Mouse (Mus musculus): Measurements from ENCODE around the gene Mul1. TPM values are rescaled to one million over a fixed set of nuclear protein-coding genes. Genes with fewer than 3 reads are reported as not detected.

The Mul1 gene
- polyA plus RNA-seq, 2 experiments: 4.3 to 7.7 TPM

GRCm38 (mm10) chr4:138453753-138454570 is 19.5 kb downstream of the Mul1 start, which contains the start of gene Camk2n1:
Gene Camk2n1, plus strand, starts transcription at chr4:138454314.
- Histone ChIP-seq H3K27me3 (ENCODE audit: control insufficient read depth, insufficient read depth, low read length) (peaks cover 67% of the 10 kb centered on the region), H3K4me3 (ENCODE audit: insufficient read depth in 1 of 2, low read depth in 2 of 2, low read length in 2 of 2) (peak within 1 kb of the TSS; percentile 41 to 57), H3K36me3 (replicated peaks; ENCODE audit: control insufficient read depth, insufficient read depth, low read depth) (no peaks in the 10 kb centered on the region), H3K27ac (no peak within 1 kb of the TSS), H3K4me2 (ENCODE audit: low read depth) (peak within 1 kb of the TSS; percentile 50), H3K9me3 (ENCODE audit: control insufficient read depth, low read length) (no peaks in the 10 kb centered on the region), H3K9ac (replicated peaks) (no peak within 1 kb of the TSS; the same call in 1 of the 2 replicates), H3K4me1 (replicated peaks; ENCODE audit: control insufficient read depth in 2 of 2, insufficient read depth in 2 of 2, low read length in 1 of 2) (0 out of 4 replicates have a peak, but pooled peaks cover 0 to 2% of the 10 kb centered on the region in 2 experiments)
- DNase-seq (ENCODE audit: low read depth in 3 of 3, low spot score in 3 of 3) (no peak), ATAC-seq (ENCODE audit: insufficient read depth) (peak; percentile 64)
- under 1% methylated on average over 47 of the region's 64 CpGs for WGBS (ENCODE audit: insufficient replicate concordance)
- no peak for TF ChIP-seq CTCF (IDR thresholded peaks at IDR 0.05; ENCODE audit: low read depth)
- TF ChIP-seq EP300 (IDR thresholded peaks at IDR 0.05; ENCODE audit: low read depth): no peak

- H3K4me1 ChIP-seq (replicated peaks; ENCODE audit: control insufficient read depth in 2 of 2, insufficient read depth in 2 of 2, low read length in 1 of 2): 0 out of 4 replicates have a peak, but pooled peaks cover 0 to 2% of the 10 kb centered on the region in 2 experiments
- H3K4me2 ChIP-seq (ENCODE audit: low read depth): peak overlapping the region; percentile 50
- ATAC-seq (ENCODE audit: insufficient read depth) (peak; percentile 17; the same call in 1 of the 2 replicates), DNase-seq (ENCODE audit: low read depth in 3 of 3, low spot score in 3 of 3) (no peak)
- H3K4me3 ChIP-seq (ENCODE audit: insufficient read depth in 1 of 2, low read depth in 2 of 2, low read length in 2 of 2): peak overlapping the region; percentile 39 to 57
- H3K27ac ChIP-seq: no peak overlapping the region
- TF ChIP-seq EP300 (IDR thresholded peaks at IDR 0.05; ENCODE audit: low read depth) (no peak), CTCF (IDR thresholded peaks at IDR 0.05; ENCODE audit: low read depth) (no peak)
- H3K9ac ChIP-seq (replicated peaks): no peak overlapping the region
- WGBS (ENCODE audit: insufficient replicate concordance): under 1% methylated on average over 67 of the region's 78 CpGs
- H3K9me3 ChIP-seq (ENCODE audit: control insufficient read depth, low read length): no peaks in the 10 kb centered on the region
- no peaks in the 10 kb centered on the region for H3K36me3 ChIP-seq (replicated peaks; ENCODE audit: control insufficient read depth, insufficient read depth, low read depth)
- H3K27me3 ChIP-seq (ENCODE audit: control insufficient read depth, insufficient read depth, low read length): peaks cover 67% of the 10 kb centered on the region
These were observed 20.2 kb downstream of the Mul1 start for GRCm38 (mm10) chr4:138454571-138455140.

- Histone ChIP-seq H3K4me2 (ENCODE audit: low read depth) (peak overlapping the region; percentile 50), H3K4me3 (ENCODE audit: insufficient read depth in 1 of 2, low read depth in 2 of 2, low read length in 2 of 2) (peak overlapping the region; percentile 39 to 57), H3K36me3 (replicated peaks; ENCODE audit: control insufficient read depth, insufficient read depth, low read depth) (no peaks in the 10 kb centered on the region), H3K9ac (replicated peaks) (no peak overlapping the region; the same call in none of the 2 replicates), H3K27ac (no peak overlapping the region), H3K27me3 (ENCODE audit: control insufficient read depth, insufficient read depth, low read length) (peaks cover 67% of the 10 kb centered on the region), H3K4me1 (replicated peaks; ENCODE audit: control insufficient read depth in 2 of 2, insufficient read depth in 2 of 2, low read length in 1 of 2) (peaks cover 0 to 2% of the 10 kb centered on the region in 2 experiments; a peak in 1 of 4 replicates), H3K9me3 (ENCODE audit: control insufficient read depth, low read length) (no peaks in the 10 kb centered on the region)
- WGBS (ENCODE audit: insufficient replicate concordance): 2% methylated on average over 58 of the region's 58 CpGs
- TF ChIP-seq CTCF (IDR thresholded peaks at IDR 0.05; ENCODE audit: low read depth) (no peak), EP300 (IDR thresholded peaks at IDR 0.05; ENCODE audit: low read depth) (no peak)
- DNase-seq (ENCODE audit: low read depth in 3 of 3, low spot score in 3 of 3) (no peak), ATAC-seq (ENCODE audit: insufficient read depth) (no peak)
These were observed 20.9 kb downstream of the Mul1 start for GRCm38 (mm10) chr4:138455141-138455955.

- H3K4me3 ChIP-seq (ENCODE audit: insufficient read depth in 1 of 2, low read depth in 2 of 2, low read length in 2 of 2): peak overlapping the region; percentile 39 to 57
- no peak overlapping the region for H3K27ac ChIP-seq
- no peak for DNase-seq (ENCODE audit: low read depth in 3 of 3, low spot score in 3 of 3)
- TF ChIP-seq CTCF (IDR thresholded peaks at IDR 0.05; ENCODE audit: low read depth) (no peak), EP300 (IDR thresholded peaks at IDR 0.05; ENCODE audit: low read depth) (no peak)
- no peaks in the 10 kb centered on the region for H3K9me3 ChIP-seq (ENCODE audit: control insufficient read depth, low read length)
- peaks cover 0 to 4% of the 10 kb centered on the region in 2 experiments; a peak in 2 of 4 replicates for H3K4me1 ChIP-seq (replicated peaks; ENCODE audit: control insufficient read depth in 2 of 2, insufficient read depth in 2 of 2, low read length in 1 of 2)
- H3K27me3 ChIP-seq (ENCODE audit: control insufficient read depth, insufficient read depth, low read length): peaks cover 67% of the 10 kb centered on the region
- WGBS (ENCODE audit: insufficient replicate concordance): 1% methylated on average over 17 of the region's 17 CpGs
- H3K36me3 ChIP-seq (replicated peaks; ENCODE audit: control insufficient read depth, insufficient read depth, low read depth): no peaks in the 10 kb centered on the region
- no peak overlapping the region; the same call in 1 of the 2 replicates for H3K9ac ChIP-seq (replicated peaks)
- H3K4me2 ChIP-seq (ENCODE audit: low read depth): peak overlapping the region; percentile 50
- ATAC-seq (ENCODE audit: insufficient read depth): no peak
These were observed 21.5 kb downstream of the Mul1 start for GRCm38 (mm10) chr4:138455956-138456341.

Data from liver, embryonic 14.5 days (tissue).